8 mouse cellular contexts compared by ENCODE assay signal in genomic region chr4:132756974-132757373, GRCm38 (mm10). TPM values are rescaled to one million over a fixed set of nuclear protein-coding genes. Genes with fewer than 3 reads are reported as not detected.
A peak's percentile ranks its signal among the peaks of the same experiment; 100 is the strongest.
DNase-seq lines count a peak whose midpoint lies in the region; ATAC-seq lines count a peak whose summit lies in the region.

Smpdl3b (minus strand) TSS chr4:132757252.

- H3K4me2 ChIP-seq in hindbrain, embryonic 12.5 days (replicated peaks), result peak within 1 kb of the TSS; percentile 67

- peaks cover 5% of the 10 kb centered on the region; the same call in 1 of the 2 replicates for H3K4me1 ChIP-seq in hindbrain, embryonic 12.5 days

- H3K9me3 ChIP-seq in hindbrain, embryonic 12.5 days (replicated peaks), result no peaks in the 10 kb centered on the region

- H3K4me3 ChIP-seq in hindbrain, embryonic 12.5 days, result peak within 1 kb of the TSS; percentile 36

- 1% methylated on average over 20 of the region's 22 CpGs for WGBS in hindbrain, embryonic 12.5 days

- peak within 1 kb of the TSS; percentile 40; the same call in 1 of the 2 replicates for H3K9ac ChIP-seq in hindbrain, embryonic 12.5 days

- H3K27ac ChIP-seq in hindbrain, embryonic 12.5 days, result no peak within 1 kb of the TSS

- peak; percentile 52; the same call in 1 of the 2 replicates for ATAC-seq in hindbrain, embryonic 12.5 days (ENCODE audit: low FRiP score)

- peak; percentile 79 for DNase-seq in Muller cell, postnatal 12 days (ENCODE audit: inconsistent ontology term)
- DNase-seq in cerebellum, postnatal 14 days, result peak; percentile 63 to 65
- peak; percentile 46 to 48 for DNase-seq in frontal cortex, postnatal 25 days (ENCODE audit: low spot score in 2 of 2)
- peak; percentile 57 to 68 for DNase-seq in layer of hippocampus, postnatal 14 days (ENCODE audit: low spot score in 2 of 2)
- DNase-seq in lung, postnatal 10 days, result peak; percentile 84
- peak; percentile 66 for DNase-seq in ovary, postnatal 14 days (ENCODE audit: low spot score)
- no peak for DNase-seq in c-Kit-positive CD71-positive TER-119-positive erythroid progenitor cells, embryonic 14.5 days (ENCODE audit: low spot score)

- H3K36me3 ChIP-seq in hindbrain, embryonic 12.5 days, result no peaks in the 10 kb centered on the region

- peaks cover 21% of the 10 kb centered on the region for H3K27me3 ChIP-seq in hindbrain, embryonic 12.5 days

RNA-seq across cellular contexts. Expression of gene Smpdl3b, which starts in this region (rescaled TPM):
- polyA plus RNA-seq in hindbrain, embryonic 12.5 days (2016; fragmentation: Nextera tagmentation; extraction: Ambion mirVana), result 1.3 and 1.7 TPM in 2 replicates
- 1 to 10 TPM; 1.0 to 1.2 TPM for total RNA-seq in layer of hippocampus, postnatal 14 days (2021)
